Mouse (Mus musculus): Measurements from ENCODE around the gene Mapk3. TPM values are rescaled to one million over a fixed set of nuclear protein-coding genes. Genes with fewer than 3 reads are reported as not detected.

Mapk3 gene
- total and polyA plus RNA-seq, 3 experiments = 5.2 to 45.1 TPM; not detected in 1

DNA sequence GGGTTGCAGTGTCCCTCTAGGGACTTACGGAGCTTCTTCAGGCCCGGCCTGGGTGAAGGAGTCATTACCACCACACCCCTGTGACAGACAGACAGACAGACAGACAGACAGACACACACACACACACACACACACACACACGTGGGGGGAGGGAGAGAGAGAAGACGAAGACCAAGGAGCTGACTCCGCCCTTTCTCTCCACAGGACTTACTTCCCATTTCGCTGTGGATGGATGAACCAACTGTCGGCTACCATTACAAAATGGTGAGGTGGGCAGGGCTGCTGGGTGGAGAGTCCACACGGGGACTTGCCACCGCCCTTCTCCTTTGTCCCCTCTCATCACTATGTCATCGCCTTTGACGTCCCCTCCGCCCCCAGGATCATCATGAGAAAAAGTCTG, 11.4 kb downstream of the Mapk3 start:
- Histone ChIP-seq H3K4me3 (ENCODE audit: control insufficient read depth in 1 of 2, insufficient read depth in 1 of 2, low read depth in 2 of 2, low read length in 2 of 2) (peak overlapping the region; percentile 70 to 75), H3K9ac (ENCODE audit: control insufficient read depth, low read depth, low read length, poor library complexity, severe bottlenecking) (peak overlapping the region; percentile 65), H3K4me1 (ENCODE audit: control insufficient read depth in 1 of 2, insufficient read depth in 2 of 2, low read length in 2 of 2) (peaks cover 5 to 10% of the 10 kb centered on the region in 2 experiments; a peak in 2 of 4 replicates), H3K27me3 (ENCODE audit: control insufficient read depth in 1 of 2, insufficient read depth in 2 of 2, low read length in 2 of 2) (no peaks in the 10 kb centered on the region), H3K9me3 (replicated peaks; ENCODE audit: insufficient read depth, low read length) (no peaks in the 10 kb centered on the region), H3K79me2 (ENCODE audit: control insufficient read depth, insufficient read depth, low read length, poor library complexity) (no peaks in the 10 kb centered on the region), H3K36me3 (ENCODE audit: control insufficient read depth in 1 of 2, insufficient read depth in 2 of 2, low read length in 2 of 2) (peaks cover 0 to 12% of the 10 kb centered on the region in 2 experiments; a peak in 2 of 4 replicates), H3K27ac (ENCODE audit: control insufficient read depth, low read depth, low read length) (peak overlapping the region; percentile 53)
- TF ChIP-seq RCOR1 (IDR thresholded peaks at IDR 0.05; ENCODE audit: low read depth, low read length) (0 out of 2 replicates have a peak, but pooled peaks have one; percentile 13), POLR2A (IDR thresholded peaks at IDR 0.05; ENCODE audit: control insufficient read depth in 1 of 2, insufficient read depth in 1 of 2, low read depth in 1 of 2, low read length in 2 of 2, poor library complexity in 1 of 2) (peak; percentile 50 to 51; a peak in 2 of 4 replicates), MAX (IDR thresholded peaks at IDR 0.05; ENCODE audit: low read length) (peak; percentile 56; the same call in 1 of the 2 replicates), TCF12 (IDR thresholded peaks at IDR 0.05; ENCODE audit: low read depth, low read length) (0 out of 2 replicates have a peak, but pooled peaks have one; percentile 29), BHLHE40 (IDR thresholded peaks at IDR 0.05; ENCODE audit: borderline replicate concordance, low read depth, low read length) (no peak), MYC (IDR thresholded peaks at IDR 0.05; ENCODE audit: low read depth, low read length) (0 out of 2 replicates have a peak, but pooled peaks have one; percentile 31), CHD2 (IDR thresholded peaks at IDR 0.05; ENCODE audit: low read length) (no peak), CHD1 (IDR thresholded peaks at IDR 0.05; ENCODE audit: low read depth, low read length) (no peak), GABPA (IDR thresholded peaks at IDR 0.05; ENCODE audit: low read depth, low read length) (no peak), MAZ (IDR thresholded peaks at IDR 0.05; ENCODE audit: low read depth, low read length) (peak; percentile 77; the same call in 1 of the 2 replicates), ETS1 (IDR thresholded peaks at IDR 0.05; ENCODE audit: low read depth, low read length) (peak; percentile 44; the same call in 1 of the 2 replicates), HCFC1 (IDR thresholded peaks at IDR 0.05; ENCODE audit: low read depth, low read length) (peak; percentile 37; the same call in 1 of the 2 replicates), TBP (IDR thresholded peaks at IDR 0.05; ENCODE audit: low read depth, low read length) (peak; percentile 35; the same call in 1 of the 2 replicates), EP300 (IDR thresholded peaks at IDR 0.05; ENCODE audit: low read depth in 1 of 2, low read length in 2 of 2) (0 out of 4 replicates have a peak, but pooled peaks have one; percentile 11 to 27), USF1 (IDR thresholded peaks at IDR 0.05; ENCODE audit: low read depth, low read length) (peak; percentile 40; the same call in 1 of the 2 replicates), TAL1 (IDR thresholded peaks at IDR 0.05; ENCODE audit: low read length) (no peak), RAD21 (IDR thresholded peaks at IDR 0.05; ENCODE audit: low read depth, low read length) (no peak), MXI1 (IDR thresholded peaks at IDR 0.05; ENCODE audit: low read depth, low read length) (0 out of 2 replicates have a peak, but pooled peaks have one; percentile 30), ZNF384 (IDR thresholded peaks at IDR 0.05; ENCODE audit: low read depth, low read length) (no peak), POLR2AphosphoS2 (IDR thresholded peaks at IDR 0.05; ENCODE audit: low read length) (no peak)
- peak; percentile 91 for DNase-seq (ENCODE audit: low read depth, low spot score)

DNA sequence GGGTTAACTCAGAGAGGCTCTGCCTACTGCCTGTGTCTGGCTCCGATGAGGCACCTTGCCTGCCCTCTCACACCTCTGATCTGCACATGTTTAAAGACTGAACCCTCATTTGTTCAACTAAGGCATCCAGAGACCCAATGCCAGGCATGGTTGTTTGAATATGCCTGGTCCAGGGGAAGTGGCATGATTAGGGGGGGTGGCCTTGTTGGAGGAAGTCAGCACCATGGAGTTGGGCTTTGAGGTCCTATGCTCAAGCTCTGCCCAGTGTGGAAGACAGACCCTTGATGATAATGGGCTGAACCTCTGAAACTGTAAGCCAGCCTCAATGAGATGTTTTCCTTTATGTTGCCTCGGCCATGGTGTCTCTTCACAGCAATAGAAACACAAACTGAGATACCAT, 13.9 kb downstream of the Mapk3 start:
- Histone ChIP-seq H3K79me2 (ENCODE audit: control insufficient read depth, insufficient read depth, low read length, poor library complexity) (no peaks in the 10 kb centered on the region; the same call in 1 of the 2 replicates), H3K4me1 (ENCODE audit: control insufficient read depth in 1 of 2, insufficient read depth in 2 of 2, low read length in 2 of 2) (peaks cover 7 to 24% of the 10 kb centered on the region in 2 experiments), H3K27ac (ENCODE audit: control insufficient read depth, low read depth, low read length) (no peak overlapping the region), H3K9ac (ENCODE audit: control insufficient read depth, low read depth, low read length, poor library complexity, severe bottlenecking) (no peak overlapping the region), H3K36me3 (ENCODE audit: control insufficient read depth in 1 of 2, insufficient read depth in 2 of 2, low read length in 2 of 2) (peaks cover 0 to 16% of the 10 kb centered on the region in 2 experiments; a peak in 2 of 4 replicates), H3K4me3 (ENCODE audit: control insufficient read depth in 1 of 2, insufficient read depth in 1 of 2, low read depth in 2 of 2, low read length in 2 of 2) (no peak overlapping the region), H3K27me3 (ENCODE audit: control insufficient read depth in 1 of 2, insufficient read depth in 2 of 2, low read length in 2 of 2) (no peaks in the 10 kb centered on the region), H3K9me3 (replicated peaks; ENCODE audit: insufficient read depth, low read length) (no peaks in the 10 kb centered on the region)
- DNase-seq (ENCODE audit: low read depth, low spot score) = no peak
- TF ChIP-seq MYB (IDR thresholded peaks at IDR 0.05; ENCODE audit: low read depth, low read length) (no peak), ZMIZ1 (IDR thresholded peaks at IDR 0.05; ENCODE audit: low read depth, low read length) (no peak), GATA1 (IDR thresholded peaks at IDR 0.05; ENCODE audit: low read depth, low read length) (no peak)

Measured in MEL (cell line).